Mouse (Mus musculus) heart, embryonic 11.5 days (tissue): ENCODE results near the gene Bptf. TPM values are rescaled to one million over a fixed set of nuclear protein-coding genes. Genes with fewer than 3 reads are reported as not detected.

Experiments used
- ATAC-seq: fragments of 200-750 bp; cut with Nextera tagmentation; replicated peaks from 2 replicates; pipeline ENCODE4 v1.8.0; 2017; ENCODE audit warnings: moderate library complexity; ENCODE audit not compliant: insufficient number of reproducible peaks, low FRiP score, low TSS enrichment
- H3K27ac ChIP-seq: fragments of 300-500 bp; sonication (generic); 2 replicates; pipeline ENCODE4 v1.5.1; 2014; ENCODE audit warnings: mild to moderate bottlenecking, low read depth, low read length
- H3K27me3 ChIP-seq: fragments of 300-500 bp; sonication (generic); 2 replicates; pipeline ENCODE4 v1.6.1; 2014; ENCODE audit warnings: mild to moderate bottlenecking, low read length, mixed read lengths; ENCODE audit not compliant: control insufficient read depth, insufficient read depth
- H3K36me3 ChIP-seq: fragments of 300-500 bp; sonication (generic); 2 replicates; pipeline ENCODE4 v1.6.1; 2014; ENCODE audit warnings: mild to moderate bottlenecking, low read length, moderate library complexity, mixed read lengths; ENCODE audit not compliant: control insufficient read depth, insufficient read depth
- H3K4me1 ChIP-seq: fragments of 300-500 bp; sonication (generic); 2 replicates; pipeline ENCODE4 v1.6.1; 2014; ENCODE audit warnings: low read length; ENCODE audit not compliant: control insufficient read depth, insufficient read depth
- H3K4me2 ChIP-seq: fragments of 300-500 bp; sonication (generic); 2 replicates; pipeline ENCODE4 v1.6.1; 2014; ENCODE audit warnings: mild to moderate bottlenecking, moderate library complexity
- H3K4me3 ChIP-seq: fragments of 300-500 bp; sonication (generic); 2 replicates; pipeline ENCODE4 v1.5.1; 2014; ENCODE audit warnings: low read depth, low read length
- H3K9ac ChIP-seq: fragments of 300-500 bp; sonication (generic); 2 replicates; pipeline ENCODE4 v1.6.1; 2014; ENCODE audit warnings: mild to moderate bottlenecking, low read depth, low read length, moderate library complexity
- H3K9me3 ChIP-seq: fragments of 300-500 bp; sonication (generic); replicated peaks from 2 replicates; pipeline ENCODE4 v1.6.1; 2016; ENCODE audit warnings: low read length; ENCODE audit not compliant: control insufficient read depth
- WGBS: fragments of 180-500 bp; shearing (Covaris S2); extraction: QIAGEN DNeasy Blood & Tissue Kit; methylation state at CpG from one replicate; pipeline ENCODE4 v1.1.7; 2014; ENCODE audit not compliant: insufficient replicate concordance; 5-methylcytosine and 5-hydroxymethylcytosine counted together
- polyA plus RNA-seq: library from polyadenylated mRNA; unstranded; fragments of >200 nt; fragmentation: Nextera tagmentation; extraction: Ambion mirVana; gene quantifications from 2 replicates; pipeline ENCODE4 v1.2.1, GENCODE M21; 2014

Bptf gene
- polyA plus RNA-seq, 1 experiment from 2014 or later, result 26.5 TPM

GRCm38 (mm10) chr11:107096973-107097372, 35.0 kb downstream of the Bptf start:
- no peak for ATAC-seq
- Histone ChIP-seq H3K4me1 (no peaks in the 10 kb centered on the region; the same call in none of the 2 replicates), H3K4me2 (no peak overlapping the region), H3K9me3 (no peaks in the 10 kb centered on the region), H3K9ac (no peak overlapping the region), H3K27ac (no peak overlapping the region), H3K36me3 (peaks cover 18% of the 10 kb centered on the region), H3K4me3 (no peak overlapping the region), H3K27me3 (no peaks in the 10 kb centered on the region)
- 90% methylated on average over 5 of the region's 5 CpGs for WGBS

GRCm38 (mm10) chr11:107093871-107094270, 38.1 kb downstream of the Bptf start:
- no peak for ATAC-seq
- no peaks in the 10 kb centered on the region for H3K4me1 ChIP-seq
- no peak overlapping the region for H3K4me3 ChIP-seq
- H3K4me2 ChIP-seq, result no peak overlapping the region
- no peaks in the 10 kb centered on the region for H3K9me3 ChIP-seq
- no peak overlapping the region for H3K9ac ChIP-seq
- 85% methylated on average over 7 of the region's 7 CpGs for WGBS
- no peak overlapping the region for H3K27ac ChIP-seq
- H3K36me3 ChIP-seq, result peaks cover 18% of the 10 kb centered on the region
- no peaks in the 10 kb centered on the region for H3K27me3 ChIP-seq

DNA sequence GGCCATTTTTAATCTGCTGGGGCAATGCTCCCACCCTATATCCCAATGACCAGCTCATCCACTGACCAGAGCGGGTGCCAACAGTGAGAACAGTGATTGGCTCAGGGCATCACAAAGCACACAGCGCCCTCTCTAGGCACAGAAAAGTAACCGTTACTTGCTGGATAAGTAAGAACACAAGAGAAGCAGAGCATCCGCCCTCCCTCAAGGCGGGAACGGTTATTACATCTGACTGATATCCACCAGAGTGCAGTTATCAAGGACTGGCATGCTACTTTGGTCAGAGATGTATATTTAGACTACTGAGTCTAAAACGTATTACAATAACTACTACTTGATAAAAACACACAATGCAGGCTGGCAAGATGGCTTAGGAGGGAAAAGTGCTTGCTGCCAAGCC, 39.3 kb downstream of the Bptf start:
- no peak overlapping the region for H3K27ac ChIP-seq
- no peaks in the 10 kb centered on the region for H3K4me1 ChIP-seq
- no peak overlapping the region for H3K4me2 ChIP-seq
- H3K9ac ChIP-seq, result no peak overlapping the region
- peaks cover 11% of the 10 kb centered on the region; the same call in 1 of the 2 replicates for H3K36me3 ChIP-seq
- no peak overlapping the region for H3K4me3 ChIP-seq
- no peaks in the 10 kb centered on the region for H3K9me3 ChIP-seq
- WGBS, result 87% methylated on average over 7 of the region's 7 CpGs
- no peaks in the 10 kb centered on the region for H3K27me3 ChIP-seq
- no peak for ATAC-seq

DNA sequence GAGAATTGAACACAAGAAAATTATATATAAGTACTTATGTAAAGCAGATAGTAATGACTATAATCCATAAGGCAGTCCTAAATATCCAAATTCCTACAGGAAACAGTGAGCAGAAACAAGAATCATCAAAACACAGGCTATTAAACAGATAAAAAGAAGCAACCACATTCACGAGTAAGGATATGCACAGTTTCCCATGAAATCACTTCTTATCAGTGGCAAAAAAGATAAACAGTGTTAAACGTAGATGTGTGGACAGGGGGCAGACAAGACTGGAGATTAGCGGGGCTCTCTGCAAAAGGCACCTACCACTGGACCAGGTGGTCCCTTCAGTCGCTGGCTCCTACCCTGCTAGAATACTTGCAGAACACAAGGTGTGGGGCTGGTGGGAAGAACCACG, 46.1 kb downstream of the Bptf start:
- H3K9ac ChIP-seq, result no peak overlapping the region
- peaks cover 6% of the 10 kb centered on the region for H3K36me3 ChIP-seq
- H3K4me3 ChIP-seq, result no peak overlapping the region
- peaks cover 19% of the 10 kb centered on the region for H3K4me1 ChIP-seq
- no peak overlapping the region for H3K27ac ChIP-seq
- ATAC-seq, result no peak
- 41% methylated on average over 5 of the region's 5 CpGs for WGBS
- no peak overlapping the region for H3K4me2 ChIP-seq
- no peaks in the 10 kb centered on the region for H3K27me3 ChIP-seq
- H3K9me3 ChIP-seq, result no peaks in the 10 kb centered on the region

- no peak overlapping the region for H3K4me2 ChIP-seq
- H3K9me3 ChIP-seq, result no peaks in the 10 kb centered on the region
- H3K27ac ChIP-seq, result 0 out of 2 replicates have a peak overlapping the region, but pooled peaks have one; percentile 4
- H3K36me3 ChIP-seq, result peaks cover 13% of the 10 kb centered on the region
- no peaks in the 10 kb centered on the region for H3K27me3 ChIP-seq
- 61% methylated on average over 5 of the region's 5 CpGs for WGBS
- H3K9ac ChIP-seq, result no peak overlapping the region
- no peak for ATAC-seq
- peaks cover 19% of the 10 kb centered on the region for H3K4me1 ChIP-seq
- H3K4me3 ChIP-seq, result no peak overlapping the region
These were observed 48.4 kb downstream of the Bptf start for GRCm38 (mm10) chr11:107083480-107083879.

DNA sequence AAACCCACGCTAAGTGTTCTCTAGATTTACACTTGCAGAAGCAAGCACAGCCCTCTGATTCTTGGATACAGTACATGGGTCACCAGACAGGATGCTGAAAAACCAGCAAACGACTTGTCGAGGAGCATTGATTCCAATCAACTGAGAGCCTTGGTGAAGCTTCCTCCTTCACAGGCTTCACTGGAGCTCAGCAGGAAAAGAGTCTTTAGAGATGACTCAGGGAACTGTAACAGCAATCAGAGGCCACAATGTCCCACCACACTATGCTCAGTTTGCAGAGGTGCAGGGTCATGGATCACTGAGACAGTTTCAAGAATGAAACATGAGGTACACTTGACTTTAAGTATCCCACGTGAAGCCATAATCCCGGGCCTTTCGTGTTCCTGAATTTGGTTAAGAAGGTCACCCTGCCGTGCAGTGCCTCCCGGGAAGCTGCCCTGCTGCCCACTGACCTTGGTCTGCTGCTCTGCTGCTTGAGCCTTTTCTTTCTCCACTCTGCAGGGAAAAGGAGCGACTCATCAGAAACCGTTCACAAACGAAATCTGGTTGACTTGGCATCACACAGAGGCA, 66.6 kb downstream of the Bptf start:
- Histone ChIP-seq H3K9ac (no peak overlapping the region), H3K27me3 (no peaks in the 10 kb centered on the region), H3K4me2 (no peak overlapping the region), H3K4me1 (no peaks in the 10 kb centered on the region), H3K36me3 (peaks cover 50% of the 10 kb centered on the region), H3K9me3 (no peaks in the 10 kb centered on the region), H3K4me3 (no peak overlapping the region), H3K27ac (no peak overlapping the region)
- WGBS, result 90% methylated on average over 11 of the region's 11 CpGs
- no peak for ATAC-seq

DNA sequence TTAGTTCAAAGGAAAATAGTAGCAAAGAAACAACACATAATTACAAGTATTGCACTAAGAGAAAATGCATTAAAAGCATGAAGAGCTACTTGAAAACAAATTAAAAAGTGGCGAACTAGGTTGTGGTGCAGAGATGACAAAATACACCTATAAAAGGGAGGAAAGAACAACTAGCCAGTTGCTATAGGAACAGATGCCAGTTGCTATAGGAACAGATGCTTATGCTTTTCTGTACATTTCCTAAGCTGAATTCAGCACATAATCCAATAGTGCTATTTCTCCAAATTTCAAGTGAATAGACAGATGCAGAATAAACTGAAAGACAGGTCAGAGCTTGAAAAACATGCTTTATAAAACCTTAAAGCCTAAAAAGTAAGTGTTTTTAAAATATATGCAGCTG, 67.3 kb downstream of the Bptf start:
- Histone ChIP-seq H3K36me3 (peaks cover 50% of the 10 kb centered on the region), H3K4me2 (no peak overlapping the region), H3K27me3 (no peaks in the 10 kb centered on the region), H3K4me3 (no peak overlapping the region), H3K27ac (no peak overlapping the region), H3K9ac (no peak overlapping the region), H3K4me1 (no peaks in the 10 kb centered on the region), H3K9me3 (no peaks in the 10 kb centered on the region)
- ATAC-seq, result no peak
- WGBS, result 95% methylated on average over 1 of the region's 1 CpGs

DNA sequence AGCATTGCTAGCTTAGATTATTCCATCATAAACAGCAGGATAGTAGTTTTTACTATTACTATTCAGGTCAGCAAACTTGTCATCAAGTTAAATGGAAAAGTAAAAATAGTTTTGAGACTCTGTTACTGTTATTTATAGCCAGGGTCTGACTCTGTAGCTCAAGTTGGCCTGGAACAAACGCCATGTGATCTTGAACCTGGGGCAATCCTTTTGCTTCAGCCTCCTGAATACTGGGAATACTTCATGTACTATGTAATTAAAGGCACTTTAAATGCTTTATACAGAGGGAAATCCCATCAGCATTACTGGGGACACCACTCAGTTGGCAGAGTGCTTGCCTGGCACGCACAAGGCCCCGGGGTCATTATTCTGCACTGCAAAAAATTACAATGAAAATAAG, 68.9 kb downstream of the Bptf start:
- Histone ChIP-seq H3K9me3 (no peaks in the 10 kb centered on the region), H3K36me3 (peaks cover 56% of the 10 kb centered on the region), H3K9ac (no peak overlapping the region), H3K27ac (no peak overlapping the region), H3K4me1 (no peaks in the 10 kb centered on the region), H3K4me2 (no peak overlapping the region), H3K27me3 (no peaks in the 10 kb centered on the region), H3K4me3 (no peak overlapping the region)
- 84% methylated on average over 3 of the region's 3 CpGs for whole genome bisulfite sequencing
- ATAC-seq, result no peak

DNA sequence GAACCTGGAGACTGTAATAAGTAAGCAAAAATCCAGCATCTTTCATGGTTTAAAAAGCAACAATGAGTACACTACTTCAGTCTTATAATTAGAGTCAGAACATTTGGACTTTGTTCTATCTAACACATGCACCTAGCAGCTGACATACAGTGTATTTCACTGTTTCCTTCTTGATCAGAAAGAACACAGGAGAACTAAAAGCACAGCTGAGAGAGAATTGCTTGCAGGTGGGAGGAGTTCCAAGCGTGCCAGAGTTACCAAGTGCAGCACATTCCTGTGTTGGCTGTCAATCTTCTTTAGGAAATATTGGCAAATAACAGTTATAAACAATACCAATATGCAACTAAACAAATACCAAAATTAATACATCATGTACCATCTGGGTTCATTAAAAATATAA, 71.0 kb downstream of the Bptf start:
- Histone ChIP-seq H3K4me1 (no peaks in the 10 kb centered on the region), H3K27ac (no peak overlapping the region), H3K9me3 (no peaks in the 10 kb centered on the region), H3K36me3 (peaks cover 55% of the 10 kb centered on the region), H3K9ac (no peak overlapping the region), H3K27me3 (no peaks in the 10 kb centered on the region), H3K4me2 (no peak overlapping the region), H3K4me3 (no peak overlapping the region)
- WGBS, result 83% methylated on average over 1 of the region's 1 CpGs
- no peak for ATAC-seq
